Mouse (Mus musculus): ENCODE measurements around the gene Gm47985. TPM values are rescaled to one million over a fixed set of nuclear protein-coding genes. Genes with fewer than 3 reads are reported as not detected.

Gene Gm47985
- polyA plus RNA-seq, 2 experiments from 2014 or later: not detected

DNA sequence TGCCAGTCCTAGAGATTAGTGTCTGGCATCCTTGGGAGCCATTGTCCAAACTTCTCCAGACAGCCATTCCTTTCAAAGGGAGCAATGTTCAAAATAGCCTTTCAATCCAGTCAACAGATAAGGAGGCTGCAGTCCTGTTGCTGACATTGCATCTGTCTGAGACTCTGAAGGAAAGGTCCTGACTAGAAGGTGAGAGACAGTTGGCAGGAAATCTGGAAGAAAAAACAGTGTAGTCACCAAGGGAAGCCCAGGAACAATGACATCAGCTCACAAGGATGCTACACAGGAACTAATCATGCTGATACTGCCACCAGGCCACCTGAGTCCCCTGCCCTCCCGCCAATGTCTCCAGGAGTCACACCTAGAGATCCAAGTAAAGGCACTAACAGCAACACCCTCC, 41.0 kb downstream of the Gm47985 start:
- ATAC-seq: no peak

GRCm38 (mm10) chr1:151224536-151224935, 42.2 kb downstream of the Gm47985 start:
- no peak for ATAC-seq

DNA sequence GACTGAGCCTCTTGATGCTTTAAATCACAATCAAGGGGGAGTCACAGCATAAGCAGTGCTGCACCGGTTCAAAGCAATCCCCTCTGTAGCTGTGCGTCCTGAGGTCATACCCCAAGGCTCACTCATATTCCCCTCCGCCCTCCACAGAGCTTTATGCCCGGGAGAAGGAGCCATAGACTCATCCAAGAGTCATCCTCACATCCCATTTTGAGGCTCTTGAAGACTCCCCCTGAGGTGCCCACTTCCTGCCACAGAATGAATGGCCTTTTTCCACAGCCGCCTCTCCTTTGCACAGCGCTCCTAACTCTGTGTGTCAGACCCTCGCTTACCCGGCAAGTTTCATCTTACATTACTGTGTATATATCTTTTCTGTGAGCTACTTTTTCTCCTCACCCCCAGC, 45.2 kb downstream of the Gm47985 start:
- no peak for ATAC-seq

DNA sequence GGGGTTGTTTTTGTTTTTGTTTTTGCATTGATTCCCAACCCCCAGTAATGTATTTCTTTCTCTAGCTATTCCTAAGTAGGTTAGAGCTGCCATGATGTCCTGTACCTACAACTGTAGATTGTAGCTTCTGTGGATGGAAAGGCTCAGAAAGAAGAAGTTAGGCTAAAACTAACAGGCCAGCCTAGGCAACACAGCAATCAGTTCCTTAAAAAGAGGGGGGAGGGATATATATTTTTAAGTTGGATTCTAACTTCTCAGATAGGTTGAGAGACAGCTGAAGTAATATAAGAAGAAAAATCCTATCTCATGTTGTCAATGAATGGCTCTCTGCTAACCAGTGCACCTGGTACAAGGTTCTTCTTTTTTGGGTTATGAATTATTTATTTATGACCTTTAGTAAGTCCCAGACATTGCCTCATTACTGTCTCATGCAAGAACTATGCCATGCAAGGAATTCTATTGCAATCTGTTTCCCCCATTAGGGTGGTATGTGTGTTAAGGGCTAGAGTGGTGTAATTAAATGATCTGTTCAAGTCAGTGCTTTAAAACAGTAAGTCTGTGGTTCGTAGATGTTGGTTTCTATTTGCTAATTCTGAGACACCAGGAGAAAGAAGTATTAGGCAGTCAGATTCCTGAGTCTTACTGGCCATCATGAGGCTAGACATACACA, 46.1 kb downstream of the Gm47985 start:
- ATAC-seq: no peak

DNA sequence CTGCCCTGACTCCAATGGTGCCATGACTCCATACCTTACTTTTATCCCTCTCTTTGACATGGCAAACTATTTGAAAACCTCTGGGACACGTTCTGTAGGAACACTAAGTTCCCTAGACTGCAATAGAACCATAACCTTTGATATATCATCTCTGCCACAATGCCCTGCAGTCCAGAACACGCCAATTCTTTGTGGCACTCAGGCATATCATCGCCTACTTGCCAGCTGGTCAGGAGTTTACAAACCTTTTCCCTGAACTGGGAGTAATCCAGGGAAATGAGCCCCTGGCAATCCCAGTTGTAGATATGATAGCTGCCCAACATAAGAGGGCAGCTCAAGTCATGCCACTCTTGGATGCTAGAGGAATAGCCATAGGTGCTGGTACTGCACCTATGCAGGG, 50.0 kb downstream of the Gm47985 start:
- ATAC-seq: no peak

GRCm38 (mm10) chr1:151233756-151234155, 51.4 kb downstream of the Gm47985 start:
- no peak for ATAC-seq

Other genes with a start within 250 kb of the Gm47985 start
- gene Hmcn1, start 189.1 kb upstream of the Gm47985 start, polyA plus RNA-seq (2017; shearing (Covaris generic)): not detected
- not detected for gene Gm8947, start 9.8 kb downstream of the Gm47985 start, polyA plus RNA-seq (2017; shearing (Covaris generic))
- gene Gm47995, start 15.9 kb downstream of the Gm47985 start, polyA plus RNA-seq (2017; shearing (Covaris generic)): not detected
- not detected for gene 3110040M04Rik, start 21.6 kb downstream of the Gm47985 start, polyA plus RNA-seq (2017; shearing (Covaris generic))
- not detected for gene Gm47996, start 27.6 kb downstream of the Gm47985 start, polyA plus RNA-seq (2017; shearing (Covaris generic))
- 100 to 1,000 TPM; 102 to 121 TPM for gene Ivns1abp, start 161.9 kb downstream of the Gm47985 start, polyA plus RNA-seq (2017; shearing (Covaris generic))
- 10 to 100 TPM; 29.2 to 50.1 TPM for gene Swt1, start 245.9 kb downstream of the Gm47985 start, polyA plus RNA-seq (2017; shearing (Covaris generic))
- 10 to 100 TPM; 36.8 to 40.3 TPM for gene Trmt1l, start 246.0 kb downstream of the Gm47985 start, polyA plus RNA-seq (2017; shearing (Covaris generic))

Measured in activated CD4-positive, CD25-positive, alpha-beta regulatory T cell, adult 4 months (primary cell).